Mouse (Mus musculus): ENCODE measurements around the gene Tbc1d7. TPM values are rescaled to one million over a fixed set of nuclear protein-coding genes. Genes with fewer than 3 reads are reported as not detected.

Tbc1d7 gene
- polyA plus RNA-seq, 1 experiment from 2014 or later, result 22.0 TPM

- ATAC-seq, result no peak
- no peaks in the 10 kb centered on the region for H3K9me3 ChIP-seq (ENCODE audit: control insufficient read depth)
- no peak overlapping the region for H3K27ac ChIP-seq (ENCODE audit: low read depth, low read length)
- TF ChIP-seq CTCF (IDR thresholded peaks at IDR 0.05; ENCODE audit: low read depth), result no peak
- no peaks in the 10 kb centered on the region for H3K36me3 ChIP-seq (ENCODE audit: control insufficient read depth, insufficient read depth)
- H3K4me2 ChIP-seq (replicated peaks; ENCODE audit: low read depth), result no peak overlapping the region
- H3K4me1 ChIP-seq (replicated peaks; ENCODE audit: control insufficient read depth, insufficient read depth, low read length), result no peaks in the 10 kb centered on the region
- H3K27me3 ChIP-seq (replicated peaks; ENCODE audit: control insufficient read depth, insufficient read depth, low read length), result no peaks in the 10 kb centered on the region
- no peak overlapping the region for H3K9ac ChIP-seq (ENCODE audit: low read depth, low read length)
- WGBS, result 85% methylated on average over 7 of the region's 7 CpGs
- no peak overlapping the region for H3K4me3 ChIP-seq (ENCODE audit: low read depth, low read length)
Measured at GRCm38 (mm10) chr13:43199282-43199681, 28.0 kb upstream of the Tbc1d7 start.

GRCm38 (mm10) chr13:43197187-43197586 lies 25.9 kb upstream of the Tbc1d7 start:
- no peak overlapping the region for H3K27ac ChIP-seq (ENCODE audit: low read depth, low read length)
- H3K27me3 ChIP-seq (replicated peaks; ENCODE audit: control insufficient read depth, insufficient read depth, low read length), result no peaks in the 10 kb centered on the region
- peak; percentile 39; the same call in 1 of the 2 replicates for TF ChIP-seq CTCF (IDR thresholded peaks at IDR 0.05; ENCODE audit: low read depth)
- no peaks in the 10 kb centered on the region for H3K9me3 ChIP-seq (ENCODE audit: control insufficient read depth)
- 58% methylated on average over 6 of the region's 6 CpGs for WGBS
- no peak overlapping the region for H3K9ac ChIP-seq (ENCODE audit: low read depth, low read length)
- no peaks in the 10 kb centered on the region for H3K36me3 ChIP-seq (ENCODE audit: control insufficient read depth, insufficient read depth)
- no peaks in the 10 kb centered on the region for H3K4me1 ChIP-seq (replicated peaks; ENCODE audit: control insufficient read depth, insufficient read depth, low read length)
- no peak for ATAC-seq
- no peak overlapping the region for H3K4me3 ChIP-seq (ENCODE audit: low read depth, low read length)
- no peak overlapping the region for H3K4me2 ChIP-seq (replicated peaks; ENCODE audit: low read depth)

- no peak overlapping the region for H3K4me2 ChIP-seq (replicated peaks; ENCODE audit: low read depth)
- 28% methylated on average over 7 of the region's 7 CpGs for WGBS
- H3K4me1 ChIP-seq (replicated peaks; ENCODE audit: control insufficient read depth, insufficient read depth, low read length), result no peaks in the 10 kb centered on the region
- ATAC-seq, result no peak
- no peaks in the 10 kb centered on the region for H3K36me3 ChIP-seq (ENCODE audit: control insufficient read depth, insufficient read depth)
- no peak overlapping the region for H3K4me3 ChIP-seq (ENCODE audit: low read depth, low read length)
- H3K9ac ChIP-seq (ENCODE audit: low read depth, low read length), result no peak overlapping the region
- no peak overlapping the region for H3K27ac ChIP-seq (ENCODE audit: low read depth, low read length)
- no peaks in the 10 kb centered on the region for H3K9me3 ChIP-seq (ENCODE audit: control insufficient read depth)
- TF ChIP-seq CTCF (IDR thresholded peaks at IDR 0.05; ENCODE audit: low read depth), result peak; percentile 56
- H3K27me3 ChIP-seq (replicated peaks; ENCODE audit: control insufficient read depth, insufficient read depth, low read length), result no peaks in the 10 kb centered on the region
Measured at GRCm38 (mm10) chr13:43196000-43196399, 24.7 kb upstream of the Tbc1d7 start.

- Histone ChIP-seq H3K9me3 (ENCODE audit: control insufficient read depth) (no peaks in the 10 kb centered on the region), H3K36me3 (ENCODE audit: control insufficient read depth, insufficient read depth) (no peaks in the 10 kb centered on the region), H3K4me1 (replicated peaks; ENCODE audit: control insufficient read depth, insufficient read depth, low read length) (no peaks in the 10 kb centered on the region), H3K9ac (ENCODE audit: low read depth, low read length) (no peak overlapping the region), H3K27ac (ENCODE audit: low read depth, low read length) (no peak overlapping the region), H3K4me2 (replicated peaks; ENCODE audit: low read depth) (no peak overlapping the region), H3K4me3 (ENCODE audit: low read depth, low read length) (no peak overlapping the region), H3K27me3 (replicated peaks; ENCODE audit: control insufficient read depth, insufficient read depth, low read length) (no peaks in the 10 kb centered on the region)
- no peak for TF ChIP-seq CTCF (IDR thresholded peaks at IDR 0.05; ENCODE audit: low read depth)
- no peak for ATAC-seq
- WGBS, result 90% methylated on average over 8 of the region's 8 CpGs
Measured at GRCm38 (mm10) chr13:43193932-43194331, 22.6 kb upstream of the Tbc1d7 start.

GRCm38 (mm10) chr13:43193266-43193665 lies 22.0 kb upstream of the Tbc1d7 start:
- no peaks in the 10 kb centered on the region for H3K27me3 ChIP-seq (replicated peaks; ENCODE audit: control insufficient read depth, insufficient read depth, low read length)
- H3K9me3 ChIP-seq (ENCODE audit: control insufficient read depth), result no peaks in the 10 kb centered on the region
- no peak for ATAC-seq

GRCm38 (mm10) chr13:43191741-43192192 lies 20.5 kb upstream of the Tbc1d7 start:
- Histone ChIP-seq H3K9ac (ENCODE audit: low read depth, low read length) (no peak overlapping the region), H3K27ac (ENCODE audit: low read depth, low read length) (no peak overlapping the region), H3K27me3 (replicated peaks; ENCODE audit: control insufficient read depth, insufficient read depth, low read length) (no peaks in the 10 kb centered on the region), H3K4me3 (ENCODE audit: low read depth, low read length) (no peak overlapping the region), H3K9me3 (ENCODE audit: control insufficient read depth) (no peaks in the 10 kb centered on the region), H3K36me3 (ENCODE audit: control insufficient read depth, insufficient read depth) (no peaks in the 10 kb centered on the region), H3K4me2 (replicated peaks; ENCODE audit: low read depth) (peak overlapping the region; percentile 35), H3K4me1 (replicated peaks; ENCODE audit: control insufficient read depth, insufficient read depth, low read length) (no peaks in the 10 kb centered on the region)
- no peak for TF ChIP-seq CTCF (IDR thresholded peaks at IDR 0.05; ENCODE audit: low read depth)
- no peak for ATAC-seq
- 5% methylated on average over 14 of the region's 14 CpGs for WGBS

More at GRCm38 (mm10) chr13:43193266-43193665, 22.0 kb upstream of the Tbc1d7 start:
- TF ChIP-seq CTCF (IDR thresholded peaks at IDR 0.05; ENCODE audit: low read depth), result no peak
- Histone ChIP-seq H3K36me3 (ENCODE audit: control insufficient read depth, insufficient read depth) (no peaks in the 10 kb centered on the region), H3K4me3 (ENCODE audit: low read depth, low read length) (no peak overlapping the region), H3K4me2 (replicated peaks; ENCODE audit: low read depth) (no peak overlapping the region; the same call in 1 of the 2 replicates), H3K9ac (ENCODE audit: low read depth, low read length) (no peak overlapping the region), H3K27ac (ENCODE audit: low read depth, low read length) (no peak overlapping the region), H3K4me1 (replicated peaks; ENCODE audit: control insufficient read depth, insufficient read depth, low read length) (no peaks in the 10 kb centered on the region)
- WGBS, result 11% methylated on average over 7 of the region's 7 CpGs

GRCm38 (mm10) chr13:43191290-43191689 lies 20.0 kb upstream of the Tbc1d7 start:
- no peak overlapping the region for H3K9ac ChIP-seq (ENCODE audit: low read depth, low read length)
- 8% methylated on average over 2 of the region's 2 CpGs for WGBS
- H3K4me2 ChIP-seq (replicated peaks; ENCODE audit: low read depth), result peak overlapping the region; percentile 35
- no peaks in the 10 kb centered on the region for H3K27me3 ChIP-seq (replicated peaks; ENCODE audit: control insufficient read depth, insufficient read depth, low read length)
- H3K36me3 ChIP-seq (ENCODE audit: control insufficient read depth, insufficient read depth), result no peaks in the 10 kb centered on the region
- no peak overlapping the region for H3K4me3 ChIP-seq (ENCODE audit: low read depth, low read length)
- H3K27ac ChIP-seq (ENCODE audit: low read depth, low read length), result no peak overlapping the region
- ATAC-seq, result no peak
- no peaks in the 10 kb centered on the region for H3K4me1 ChIP-seq (replicated peaks; ENCODE audit: control insufficient read depth, insufficient read depth, low read length)
- H3K9me3 ChIP-seq (ENCODE audit: control insufficient read depth), result no peaks in the 10 kb centered on the region
- TF ChIP-seq CTCF (IDR thresholded peaks at IDR 0.05; ENCODE audit: low read depth), result no peak
